Mouse (Mus musculus) myocyte (in vitro differentiated cells): ENCODE measurements around the gene Lyplal1. TPM values are rescaled to one million over a fixed set of nuclear protein-coding genes. Genes with fewer than 3 reads are reported as not detected.

Experiments
- H3K27me3 ChIP-seq: one replicate; pipeline ENCODE4 v1.6.1; 2011; ENCODE audit not compliant: control insufficient read depth, insufficient read depth, insufficient read length
- H3K36me3 ChIP-seq: one replicate; pipeline ENCODE4 v1.6.1; 2011; ENCODE audit not compliant: control insufficient read depth, insufficient read depth
- H3K4me2 ChIP-seq: one replicate; pipeline ENCODE4 v1.6.1; 2011; ENCODE audit warnings: low read depth, control low read depth
- H3K4me3 ChIP-seq: one replicate; pipeline ENCODE4 v1.5.1; 2011; ENCODE audit warnings: mild to moderate bottlenecking, control low read depth, moderate library complexity
- H3K79me2 ChIP-seq: one replicate; pipeline ENCODE4 v1.6.1; 2011; ENCODE audit not compliant: control insufficient read depth, insufficient read depth
- H3ac ChIP-seq: one replicate; pipeline ENCODE4 v1.6.1; 2011; ENCODE audit not compliant: control insufficient read depth, insufficient read length
- CEBPB ChIP-seq: IDR thresholded peaks from 2 replicates; pipeline ENCODE4 v1.6.1; 2011; ENCODE audit warnings: mild to moderate bottlenecking, moderate library complexity; ENCODE audit not compliant: poor library complexity, insufficient read depth, severe bottlenecking
- E2F4 ChIP-seq: IDR thresholded peaks from one replicate; pipeline ENCODE4 v1.6.1; 2011; ENCODE audit warnings: mild to moderate bottlenecking, control low read depth, moderate library complexity; ENCODE audit not compliant: insufficient read depth
- MAX ChIP-seq: IDR thresholded peaks from one replicate; pipeline ENCODE4 v1.6.1; 2011; ENCODE audit warnings: low read depth, mild to moderate bottlenecking, control low read depth
- MYOD1 ChIP-seq, 3 experiments: IDR thresholded peaks; one replicate each; pipeline ENCODE4 v1.6.1; 2011; ENCODE audit warnings: control low read depth in 2 of 3, low read depth in 2 of 3, mild to moderate bottlenecking in 2 of 3, moderate library complexity in 1 of 3; ENCODE audit not compliant: insufficient read length in 2 of 3, control insufficient read depth in 1 of 3
- POLR2A ChIP-seq: IDR thresholded peaks from one replicate; pipeline ENCODE4 v1.6.1; 2011; ENCODE audit warnings: low read depth, mild to moderate bottlenecking, control low read depth, moderate library complexity; ENCODE audit not compliant: insufficient read length
- POLR2AphosphoS2 ChIP-seq: IDR thresholded peaks from one replicate; pipeline ENCODE4 v1.6.1; 2011; ENCODE audit warnings: low read depth, control low read depth; ENCODE audit not compliant: insufficient read length
- REST ChIP-seq: IDR thresholded peaks from one replicate; pipeline ENCODE4 v1.6.1; 2011; ENCODE audit warnings: mild to moderate bottlenecking, control low read depth, moderate library complexity; ENCODE audit not compliant: insufficient read depth, insufficient read length
- TCF3 ChIP-seq: IDR thresholded peaks from one replicate; pipeline ENCODE4 v1.6.1; 2011; ENCODE audit warnings: low read depth, control low read depth; ENCODE audit not compliant: insufficient read length
- USF1 ChIP-seq: IDR thresholded peaks from one replicate; pipeline ENCODE4 v1.6.1; 2011; ENCODE audit warnings: low read depth, mild to moderate bottlenecking, control low read depth, moderate library complexity
- polyA plus RNA-seq: library from polyadenylated mRNA; unstranded; fragments of >200 nt; fragmentation: generic; extraction: Trizol; gene quantifications from one replicate; pipeline ENCODE4 v1.2.1, GENCODE M21; 2012; ENCODE audit warnings: missing spikeins

The Lyplal1 gene
- polyA plus RNA-seq, 1 experiment = 9.5 TPM

DNA sequence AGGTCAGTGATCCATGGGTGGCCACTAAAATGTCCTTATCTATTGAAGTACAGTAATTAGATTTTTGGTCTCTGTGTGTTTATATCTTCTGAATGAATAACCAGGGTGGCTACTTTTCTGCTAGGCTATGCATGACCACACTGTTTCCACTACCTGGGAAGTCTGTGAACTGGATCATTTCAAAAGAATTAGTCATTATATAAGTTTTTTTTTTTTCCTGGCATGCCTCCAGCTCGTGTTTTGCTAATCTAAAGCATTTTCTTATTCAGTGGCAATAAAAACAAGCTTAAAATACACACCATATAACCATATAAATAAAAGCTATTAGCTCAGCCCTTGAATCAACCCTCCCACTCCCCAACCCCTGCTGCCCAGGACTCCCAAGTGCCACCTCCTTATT lies 75.3 kb downstream of the Lyplal1 start:
- no peaks in the 10 kb centered on the region for H3K27me3 ChIP-seq
- no peak overlapping the region for H3K4me2 ChIP-seq
- H3ac ChIP-seq = no peak overlapping the region
- no peak overlapping the region for H3K4me3 ChIP-seq
- H3K36me3 ChIP-seq = no peaks in the 10 kb centered on the region
- no peaks in the 10 kb centered on the region for H3K79me2 ChIP-seq
- TF ChIP-seq USF1 = no peak
- TF ChIP-seq POLR2AphosphoS2 = no peak
- no peak for TF ChIP-seq MAX
- no peak for TF ChIP-seq POLR2A
- TF ChIP-seq REST = no peak
- TF ChIP-seq TCF3 = no peak
- TF ChIP-seq MYOD1 (IDR thresholded peaks at IDR 0.05; ENCODE audit: control insufficient read depth in 1 of 3, insufficient read length in 2 of 3, low read depth in 2 of 3) = no peak
- no peak for TF ChIP-seq E2F4
- no peak for TF ChIP-seq CEBPB
